Mouse (Mus musculus): Measurements from ENCODE around the gene Atp5h. TPM values are rescaled to one million over a fixed set of nuclear protein-coding genes. Genes with fewer than 3 reads are reported as not detected.
"Not testable (repeated sequence)": the region's sequence is repeated elsewhere in the genome, so short reads cannot be mapped to it uniquely, and the experiment has no call there.

Gene Atp5h
- polyA plus RNA-seq, 1 experiment, result 40.4 TPM

DNA sequence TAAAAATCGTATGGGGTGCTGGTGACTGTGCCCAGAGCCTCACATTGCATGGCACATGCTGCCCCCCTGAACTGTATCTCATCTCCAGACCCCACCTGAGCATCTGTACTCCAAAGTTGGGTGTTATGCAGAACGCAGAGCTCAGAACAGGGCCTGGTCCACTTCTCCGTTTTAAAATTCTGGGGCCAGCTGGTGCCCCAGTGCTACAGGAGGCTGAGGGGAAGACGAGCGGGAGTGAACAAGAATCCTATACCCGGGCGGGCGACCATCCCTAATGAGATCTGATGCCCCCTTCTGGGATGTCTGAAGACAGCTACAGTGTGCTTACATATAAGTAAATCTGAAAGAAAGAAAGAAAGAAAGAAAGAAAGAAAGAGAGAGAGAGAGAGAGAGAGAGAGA is 41.2 kb upstream of the Atp5h start:
- no peak for DNase-seq (ENCODE audit: low read depth in 1 of 2, low spot score in 2 of 2)
- Histone ChIP-seq H3K27ac (ENCODE audit: insufficient read depth, low read length) (no peak overlapping the region), H3K36me3 (ENCODE audit: control insufficient read depth, insufficient read depth, low read length) (no peaks in the 10 kb centered on the region), H3K27me3 (ENCODE audit: control insufficient read depth, insufficient read depth, low read length) (no peaks in the 10 kb centered on the region), H3K4me3 (ENCODE audit: extremely low read depth, insufficient read depth, insufficient read length) (no peak overlapping the region), H3K4me1 (ENCODE audit: control insufficient read depth, insufficient read depth, insufficient read length) (no peaks in the 10 kb centered on the region; the same call in 1 of the 2 replicates)
- 63% methylated on average over 8 of the region's 8 CpGs for WGBS
- no peak for TF ChIP-seq CTCF (IDR thresholded peaks at IDR 0.05; ENCODE audit: extremely low read depth, insufficient read depth, insufficient read length, insufficient replicate concordance)
- TF ChIP-seq POLR2A (IDR thresholded peaks at IDR 0.05; ENCODE audit: low read depth, low read length), result no peak

GRCm38 (mm10) chr11:115457405-115457804 is 37.6 kb upstream of the Atp5h start:
- no peak for TF ChIP-seq POLR2A (IDR thresholded peaks at IDR 0.05; ENCODE audit: low read depth, low read length)
- no peak for TF ChIP-seq CTCF (IDR thresholded peaks at IDR 0.05; ENCODE audit: extremely low read depth, insufficient read depth, insufficient read length, insufficient replicate concordance)
- Histone ChIP-seq H3K36me3 (ENCODE audit: control insufficient read depth, insufficient read depth, low read length) (no peaks in the 10 kb centered on the region), H3K27ac (ENCODE audit: insufficient read depth, low read length) (no peak overlapping the region), H3K4me3 (ENCODE audit: extremely low read depth, insufficient read depth, insufficient read length) (no peak overlapping the region), H3K27me3 (ENCODE audit: control insufficient read depth, insufficient read depth, low read length) (no peaks in the 10 kb centered on the region), H3K4me1 (ENCODE audit: control insufficient read depth, insufficient read depth, insufficient read length) (no peaks in the 10 kb centered on the region; the same call in 1 of the 2 replicates)
- DNase-seq (ENCODE audit: low read depth in 1 of 2, low spot score in 2 of 2), result no peak
- WGBS, result 27% methylated on average over 6 of the region's 6 CpGs

DNA sequence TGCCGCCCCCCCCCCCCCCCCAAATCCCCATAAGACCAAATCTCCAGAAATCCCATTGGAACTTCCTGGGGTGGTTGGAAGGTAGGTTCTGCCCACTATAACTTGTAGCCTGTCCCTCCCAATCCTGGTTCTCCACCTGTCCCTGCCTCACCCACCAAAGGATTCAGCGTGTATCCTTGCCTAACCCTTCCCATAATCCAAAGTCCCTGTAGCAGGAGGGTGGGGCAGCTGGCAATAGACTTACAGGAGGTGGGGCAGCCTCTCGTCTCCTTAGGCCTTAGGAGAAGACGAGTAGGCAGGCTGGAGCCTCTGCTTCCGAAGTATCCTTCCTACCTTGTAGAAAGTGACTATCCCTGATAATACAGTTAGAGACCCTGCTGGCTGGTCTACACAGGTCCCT is 36.4 kb upstream of the Atp5h start:
- no peaks in the 10 kb centered on the region for H3K27me3 ChIP-seq (ENCODE audit: control insufficient read depth, insufficient read depth, low read length)
- H3K4me3 ChIP-seq (ENCODE audit: extremely low read depth, insufficient read depth, insufficient read length), result no peak overlapping the region
- WGBS, result 89% methylated on average over 5 of the region's 5 CpGs
- no peak for DNase-seq (ENCODE audit: low read depth in 1 of 2, low spot score in 2 of 2)
- no peaks in the 10 kb centered on the region for H3K36me3 ChIP-seq (ENCODE audit: control insufficient read depth, insufficient read depth, low read length)
- TF ChIP-seq CTCF (IDR thresholded peaks at IDR 0.05; ENCODE audit: extremely low read depth, insufficient read depth, insufficient read length, insufficient replicate concordance) (no peak), POLR2A (IDR thresholded peaks at IDR 0.05; ENCODE audit: low read depth, low read length) (no peak)
- peaks cover 5% of the 10 kb centered on the region; the same call in 1 of the 2 replicates for H3K4me1 ChIP-seq (ENCODE audit: control insufficient read depth, insufficient read depth, insufficient read length)
- H3K27ac ChIP-seq (ENCODE audit: insufficient read depth, low read length), result no peak overlapping the region

DNA sequence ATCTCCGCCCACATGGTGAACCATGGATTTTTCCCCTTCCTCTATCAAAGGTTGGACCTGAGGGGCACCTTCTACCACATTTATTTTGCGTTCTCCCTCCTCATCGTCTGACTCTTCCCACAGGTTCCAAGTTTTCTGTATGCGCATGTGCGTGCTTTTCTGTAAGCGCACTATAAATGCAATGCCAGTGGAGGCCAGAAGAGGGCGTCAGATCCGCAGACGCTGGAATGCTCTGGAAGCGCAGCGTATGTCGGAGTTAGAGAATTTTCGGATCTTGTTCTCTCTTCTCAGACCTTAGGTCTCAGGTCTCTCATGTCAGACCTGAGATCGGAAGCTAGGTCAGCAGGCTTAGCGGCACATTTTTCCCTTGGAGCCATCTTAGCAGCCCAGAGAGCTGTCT is 35.9 kb upstream of the Atp5h start:
- H3K27me3 ChIP-seq (ENCODE audit: control insufficient read depth, insufficient read depth, low read length), result no peaks in the 10 kb centered on the region

GRCm38 (mm10) chr11:115454822-115455221 is 35.1 kb upstream of the Atp5h start:
- H3K36me3 ChIP-seq (ENCODE audit: control insufficient read depth, insufficient read depth, low read length), result not testable (repeated sequence)
- WGBS, result 93% methylated on average over 6 of the region's 6 CpGs

More for the DNA sequence above, 35.9 kb upstream of the Atp5h start:
- WGBS, result 93% methylated on average over 15 of the region's 15 CpGs
- peaks cover 5% of the 10 kb centered on the region; the same call in 1 of the 2 replicates for H3K4me1 ChIP-seq (ENCODE audit: control insufficient read depth, insufficient read depth, insufficient read length)
- no peak for TF ChIP-seq CTCF (IDR thresholded peaks at IDR 0.05; ENCODE audit: extremely low read depth, insufficient read depth, insufficient read length, insufficient replicate concordance)
- no peak for TF ChIP-seq POLR2A (IDR thresholded peaks at IDR 0.05; ENCODE audit: low read depth, low read length)
- no peak overlapping the region for H3K27ac ChIP-seq (ENCODE audit: insufficient read depth, low read length)
- H3K36me3 ChIP-seq (ENCODE audit: control insufficient read depth, insufficient read depth, low read length), result no peaks in the 10 kb centered on the region
- no peak overlapping the region for H3K4me3 ChIP-seq (ENCODE audit: extremely low read depth, insufficient read depth, insufficient read length)
- no peak for DNase-seq (ENCODE audit: low read depth in 1 of 2, low spot score in 2 of 2)

GRCm38 (mm10) chr11:115453306-115453705 is 33.5 kb upstream of the Atp5h start:
- H3K27ac ChIP-seq (ENCODE audit: insufficient read depth, low read length), result no peak overlapping the region
- no peak for DNase-seq (ENCODE audit: low read depth in 1 of 2, low spot score in 2 of 2)
- no peaks in the 10 kb centered on the region for H3K36me3 ChIP-seq (ENCODE audit: control insufficient read depth, insufficient read depth, low read length)
- TF ChIP-seq CTCF (IDR thresholded peaks at IDR 0.05; ENCODE audit: extremely low read depth, insufficient read depth, insufficient read length, insufficient replicate concordance) (no peak), POLR2A (IDR thresholded peaks at IDR 0.05; ENCODE audit: low read depth, low read length) (no peak)
- H3K4me1 ChIP-seq (ENCODE audit: control insufficient read depth, insufficient read depth, insufficient read length), result peaks cover 5% of the 10 kb centered on the region; the same call in 1 of the 2 replicates
- no peaks in the 10 kb centered on the region for H3K27me3 ChIP-seq (ENCODE audit: control insufficient read depth, insufficient read depth, low read length)
- H3K4me3 ChIP-seq (ENCODE audit: extremely low read depth, insufficient read depth, insufficient read length), result no peak overlapping the region
- WGBS, result 75% methylated on average over 4 of the region's 4 CpGs

More at GRCm38 (mm10) chr11:115454822-115455221, 35.1 kb upstream of the Atp5h start:
- H3K4me3 ChIP-seq (ENCODE audit: extremely low read depth, insufficient read depth, insufficient read length); H3K4me1 ChIP-seq (ENCODE audit: control insufficient read depth, insufficient read depth, insufficient read length); DNase-seq (ENCODE audit: low read depth in 1 of 2, low spot score in 2 of 2); H3K27me3 ChIP-seq (ENCODE audit: control insufficient read depth, insufficient read depth, low read length); H3K27ac ChIP-seq (ENCODE audit: insufficient read depth, low read length): not testable (repeated sequence)

- H3K4me3 ChIP-seq (ENCODE audit: extremely low read depth, insufficient read depth, insufficient read length), result no peak overlapping the region
- peak overlapping the region; percentile 76 for H3K27ac ChIP-seq (ENCODE audit: insufficient read depth, low read length)
- no peaks in the 10 kb centered on the region for H3K27me3 ChIP-seq (ENCODE audit: control insufficient read depth, insufficient read depth, low read length)
- peaks cover 5% of the 10 kb centered on the region; the same call in 1 of the 2 replicates for H3K4me1 ChIP-seq (ENCODE audit: control insufficient read depth, insufficient read depth, insufficient read length)
- TF ChIP-seq CTCF (IDR thresholded peaks at IDR 0.05; ENCODE audit: extremely low read depth, insufficient read depth, insufficient read length, insufficient replicate concordance) (no peak), POLR2A (IDR thresholded peaks at IDR 0.05; ENCODE audit: low read depth, low read length) (no peak)
- H3K36me3 ChIP-seq (ENCODE audit: control insufficient read depth, insufficient read depth, low read length), result no peaks in the 10 kb centered on the region
- WGBS, result 19% methylated on average over 7 of the region's 7 CpGs
- DNase-seq (ENCODE audit: low read depth in 1 of 2, low spot score in 2 of 2), result no peak
Observed at GRCm38 (mm10) chr11:115452281-115452860, 32.6 kb upstream of the Atp5h start.
